Mouse (Mus musculus): ENCODE data around the gene Ldhd. TPM values are rescaled to one million over a fixed set of nuclear protein-coding genes. Genes with fewer than 3 reads are reported as not detected.

Gene Ldhd
- total and polyA plus RNA-seq, 2 experiments from 2014 or later: 1.5 to 2.7 TPM

DNA sequence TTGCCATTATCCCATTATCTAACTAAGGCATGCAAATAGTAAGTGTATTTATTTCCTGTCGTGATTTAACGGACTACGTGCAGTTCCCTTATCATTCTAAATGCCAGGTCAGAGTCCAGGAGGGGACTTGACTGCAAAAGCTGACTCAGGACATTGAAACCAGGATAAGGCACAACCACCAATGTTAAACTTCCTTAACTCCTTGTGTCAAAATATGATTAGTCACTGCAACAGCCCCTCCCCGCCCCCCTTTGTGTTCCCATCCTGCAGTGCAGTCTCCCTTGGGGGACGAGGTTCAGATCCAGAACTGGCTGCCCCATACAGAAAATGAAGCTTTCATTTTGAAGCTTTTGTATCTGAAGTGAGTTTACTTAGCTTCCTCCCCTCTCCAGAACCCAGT is 12.3 kb upstream of the Ldhd start:
- DNase-seq (ENCODE audit: low spot score) (no peak), ATAC-seq (ENCODE audit: insufficient read depth, low read depth) (no peak)
- TF ChIP-seq CTCF (IDR thresholded peaks at IDR 0.05; ENCODE audit: low read depth) (no peak), EP300 (IDR thresholded peaks at IDR 0.05; ENCODE audit: low read depth) (no peak)

DNA sequence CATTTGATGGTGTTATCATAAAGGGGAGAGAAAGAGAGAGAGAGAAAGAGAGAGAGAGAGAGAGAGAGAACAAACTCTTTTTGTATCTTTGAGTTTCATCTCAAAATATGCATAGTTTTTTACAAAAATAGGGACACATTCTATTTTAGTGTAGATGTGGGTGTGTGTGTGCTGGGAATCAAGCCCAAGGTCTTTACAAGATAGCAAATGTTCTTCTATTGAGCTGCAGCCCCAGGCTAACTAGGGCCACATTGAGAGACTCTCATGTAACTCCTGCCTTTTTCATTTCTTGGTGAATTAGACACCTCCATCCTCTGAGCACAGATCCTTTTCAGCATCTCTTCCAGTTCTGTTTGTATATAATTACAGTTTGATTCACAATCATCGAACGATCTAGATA is 10.9 kb upstream of the Ldhd start:
- H3K9ac ChIP-seq (replicated peaks; ENCODE audit: low read depth, low read length): no peak overlapping the region
- no peak overlapping the region for H3K27ac ChIP-seq (ENCODE audit: low read depth)
- no peaks in the 10 kb centered on the region for H3K9me3 ChIP-seq (replicated peaks; ENCODE audit: control insufficient read depth, low read length)
- 98% methylated on average over 2 of the region's 2 CpGs for WGBS
- no peak for TF ChIP-seq EP300 (IDR thresholded peaks at IDR 0.05; ENCODE audit: low read depth)
- TF ChIP-seq CTCF (IDR thresholded peaks at IDR 0.05; ENCODE audit: low read depth): no peak
- DNase-seq (ENCODE audit: low spot score) (no peak), ATAC-seq (ENCODE audit: insufficient read depth, low read depth) (no peak)
- H3K27me3 ChIP-seq (ENCODE audit: control insufficient read depth, insufficient read depth, low read length): no peaks in the 10 kb centered on the region
- no peaks in the 10 kb centered on the region for H3K36me3 ChIP-seq (replicated peaks; ENCODE audit: control insufficient read depth, insufficient read depth, low read length)
- H3K4me1 ChIP-seq (ENCODE audit: control insufficient read depth, insufficient read depth): peaks cover 7% of the 10 kb centered on the region
- no peak overlapping the region for H3K4me2 ChIP-seq (ENCODE audit: low read depth, low read length)
- no peak overlapping the region for H3K4me3 ChIP-seq (ENCODE audit: low read depth, low read length)

More for the DNA sequence above, 12.3 kb upstream of the Ldhd start:
- WGBS: 13% methylated on average over 5 of the region's 5 CpGs
- H3K9ac ChIP-seq (replicated peaks; ENCODE audit: low read depth, low read length): peak overlapping the region; percentile 90; the same call in 1 of the 2 replicates
- peak overlapping the region; percentile 97 for H3K27ac ChIP-seq (ENCODE audit: low read depth)
- no peaks in the 10 kb centered on the region for H3K9me3 ChIP-seq (replicated peaks; ENCODE audit: control insufficient read depth, low read length)
- H3K4me2 ChIP-seq (ENCODE audit: low read depth, low read length): peak overlapping the region; percentile 79
- H3K4me1 ChIP-seq (ENCODE audit: control insufficient read depth, insufficient read depth): peaks cover 7% of the 10 kb centered on the region
- H3K27me3 ChIP-seq (ENCODE audit: control insufficient read depth, insufficient read depth, low read length): no peaks in the 10 kb centered on the region
- peak overlapping the region; percentile 83 for H3K4me3 ChIP-seq (ENCODE audit: low read depth, low read length)
- no peaks in the 10 kb centered on the region for H3K36me3 ChIP-seq (replicated peaks; ENCODE audit: control insufficient read depth, insufficient read depth, low read length)

DNA sequence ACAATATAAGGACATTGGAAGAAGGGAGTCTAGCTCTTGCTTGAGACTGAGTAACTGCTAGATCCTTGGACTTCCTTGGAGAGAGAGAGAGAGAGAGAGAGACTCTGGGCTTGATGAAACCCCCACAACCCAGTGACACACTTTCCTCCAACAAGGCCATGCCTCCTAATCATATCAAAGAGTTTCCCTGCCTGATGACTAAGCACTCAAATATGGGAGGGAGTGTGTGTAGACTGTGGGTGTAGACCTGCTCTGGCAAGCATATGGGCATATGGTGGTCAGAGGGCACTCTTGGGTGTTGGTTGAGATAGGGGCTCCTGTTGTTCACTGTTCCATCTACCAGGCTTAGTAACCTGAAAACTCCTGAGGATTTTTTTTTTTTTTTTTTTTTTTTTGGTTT is 7.9 kb upstream of the Ldhd start:
- no peak overlapping the region for H3K27ac ChIP-seq (ENCODE audit: low read depth)
- DNase-seq (ENCODE audit: low spot score) (no peak), ATAC-seq (ENCODE audit: insufficient read depth, low read depth) (no peak)
- TF ChIP-seq CTCF (IDR thresholded peaks at IDR 0.05; ENCODE audit: low read depth) (no peak), EP300 (IDR thresholded peaks at IDR 0.05; ENCODE audit: low read depth) (no peak)
- peaks cover 7% of the 10 kb centered on the region for H3K4me1 ChIP-seq (ENCODE audit: control insufficient read depth, insufficient read depth)
- H3K4me3 ChIP-seq (ENCODE audit: low read depth, low read length): no peak overlapping the region
- no peaks in the 10 kb centered on the region for H3K36me3 ChIP-seq (replicated peaks; ENCODE audit: control insufficient read depth, insufficient read depth, low read length)
- no peak overlapping the region for H3K4me2 ChIP-seq (ENCODE audit: low read depth, low read length)
- 0 out of 2 replicates have a peak, but pooled peaks cover 3% of the 10 kb centered on the region for H3K9me3 ChIP-seq (replicated peaks; ENCODE audit: control insufficient read depth, low read length)
- H3K27me3 ChIP-seq (ENCODE audit: control insufficient read depth, insufficient read depth, low read length): no peaks in the 10 kb centered on the region
- no peak overlapping the region for H3K9ac ChIP-seq (replicated peaks; ENCODE audit: low read depth, low read length)

DNA sequence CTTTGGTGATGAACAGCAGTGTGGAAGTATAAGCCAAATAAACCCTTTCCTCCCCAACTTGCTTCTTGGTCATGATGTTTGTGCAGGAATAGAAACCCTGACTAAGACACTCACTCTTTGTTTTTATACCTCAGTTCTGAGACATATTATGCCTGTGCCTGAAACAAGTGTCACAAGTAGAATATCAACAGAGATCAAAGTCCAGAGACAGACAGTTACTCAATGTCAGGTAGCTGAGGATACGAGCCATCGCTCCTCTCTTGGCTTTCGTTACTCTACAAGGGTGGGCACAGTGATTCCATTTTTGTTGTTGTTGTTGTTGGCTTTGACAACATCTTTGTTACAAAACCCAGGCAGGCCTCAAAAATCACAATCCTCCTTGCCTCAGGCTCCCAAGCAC is 2.8 kb upstream of the Ldhd start:
- TF ChIP-seq CTCF (IDR thresholded peaks at IDR 0.05; ENCODE audit: low read depth) (no peak), EP300 (IDR thresholded peaks at IDR 0.05; ENCODE audit: low read depth) (no peak)
- H3K27me3 ChIP-seq (ENCODE audit: control insufficient read depth, insufficient read depth, low read length): no peaks in the 10 kb centered on the region
- no peak overlapping the region for H3K27ac ChIP-seq (ENCODE audit: low read depth)
- H3K9ac ChIP-seq (replicated peaks; ENCODE audit: low read depth, low read length): no peak overlapping the region
- H3K36me3 ChIP-seq (replicated peaks; ENCODE audit: control insufficient read depth, insufficient read depth, low read length): no peaks in the 10 kb centered on the region
- ATAC-seq (ENCODE audit: insufficient read depth, low read depth) (no peak), DNase-seq (ENCODE audit: low spot score) (no peak)
- no peaks in the 10 kb centered on the region for H3K4me1 ChIP-seq (ENCODE audit: control insufficient read depth, insufficient read depth)
- no peak overlapping the region for H3K4me3 ChIP-seq (ENCODE audit: low read depth, low read length)
- 95% methylated on average over 3 of the region's 3 CpGs for WGBS
- 0 out of 2 replicates have a peak, but pooled peaks cover 3% of the 10 kb centered on the region for H3K9me3 ChIP-seq (replicated peaks; ENCODE audit: control insufficient read depth, low read length)
- no peak overlapping the region for H3K4me2 ChIP-seq (ENCODE audit: low read depth, low read length)

DNA sequence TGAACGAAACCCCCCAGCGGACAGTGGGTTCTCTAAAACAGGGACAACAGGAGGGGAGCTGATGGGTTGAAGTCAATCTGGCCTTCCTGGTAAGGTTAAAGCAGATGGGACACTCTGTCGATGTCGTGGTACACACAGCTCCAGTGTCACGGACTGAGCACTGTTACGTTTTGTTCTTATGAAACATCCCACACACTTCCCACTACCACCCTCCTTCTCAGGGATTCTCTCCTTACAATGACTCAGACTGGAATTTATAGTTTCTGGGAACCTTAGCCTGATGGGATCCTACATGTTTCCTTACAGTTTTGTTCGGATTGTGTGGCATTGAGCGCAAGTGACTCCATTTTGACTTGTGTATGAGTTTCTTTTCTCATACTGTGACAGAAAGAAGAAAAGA is 1.4 kb upstream of the Ldhd start:
- no peak overlapping the region for H3K4me3 ChIP-seq (ENCODE audit: low read depth, low read length)
- ATAC-seq (ENCODE audit: insufficient read depth, low read depth) (no peak), DNase-seq (ENCODE audit: low spot score) (no peak)
- WGBS: 91% methylated on average over 8 of the region's 8 CpGs
- H3K4me2 ChIP-seq (ENCODE audit: low read depth, low read length): no peak overlapping the region
- H3K27me3 ChIP-seq (ENCODE audit: control insufficient read depth, insufficient read depth, low read length): no peaks in the 10 kb centered on the region
- 0 out of 2 replicates have a peak, but pooled peaks cover 3% of the 10 kb centered on the region for H3K9me3 ChIP-seq (replicated peaks; ENCODE audit: control insufficient read depth, low read length)
- H3K9ac ChIP-seq (replicated peaks; ENCODE audit: low read depth, low read length): no peak overlapping the region
- H3K4me1 ChIP-seq (ENCODE audit: control insufficient read depth, insufficient read depth): no peaks in the 10 kb centered on the region
- no peaks in the 10 kb centered on the region for H3K36me3 ChIP-seq (replicated peaks; ENCODE audit: control insufficient read depth, insufficient read depth, low read length)
- no peak overlapping the region for H3K27ac ChIP-seq (ENCODE audit: low read depth)
- TF ChIP-seq CTCF (IDR thresholded peaks at IDR 0.05; ENCODE audit: low read depth) (no peak), EP300 (IDR thresholded peaks at IDR 0.05; ENCODE audit: low read depth) (no peak)

DNA sequence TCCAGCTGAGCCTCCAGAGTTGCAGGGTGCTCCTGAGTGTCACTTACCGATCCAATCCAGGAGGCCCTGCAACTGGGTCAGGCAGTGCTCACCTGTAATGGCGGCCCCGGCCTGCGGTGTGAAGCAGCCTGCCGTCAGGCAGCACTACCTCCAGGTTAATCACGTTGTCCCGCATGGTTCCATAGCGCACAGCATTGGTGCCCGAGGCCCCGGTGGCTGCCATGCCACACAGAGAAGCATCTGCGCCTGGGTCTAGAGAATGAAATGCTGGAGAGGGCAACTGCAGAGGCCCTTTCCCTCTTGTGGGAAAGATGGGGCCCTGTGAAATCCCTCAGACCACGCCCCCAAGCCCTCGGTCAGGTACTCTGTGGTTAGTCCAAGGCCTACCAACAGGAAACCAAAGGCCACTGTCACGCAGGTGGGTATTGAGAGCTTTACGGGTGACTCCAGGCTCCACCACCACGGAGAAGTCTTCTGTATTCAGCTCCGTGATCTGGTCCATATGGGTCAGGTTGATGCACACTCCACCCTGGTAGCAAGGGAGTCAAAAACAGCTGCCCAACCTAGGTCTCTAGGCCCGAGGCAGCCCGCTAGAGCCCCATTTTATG is 1.2 kb downstream of the Ldhd start:
- 84% methylated on average over 19 of the region's 19 CpGs for WGBS
- H3K4me3 ChIP-seq (ENCODE audit: low read depth, low read length): no peak overlapping the region
- H3K36me3 ChIP-seq (replicated peaks; ENCODE audit: control insufficient read depth, insufficient read depth, low read length): no peaks in the 10 kb centered on the region
- no peak overlapping the region for H3K27ac ChIP-seq (ENCODE audit: low read depth)
- H3K9me3 ChIP-seq (replicated peaks; ENCODE audit: control insufficient read depth, low read length): 0 out of 2 replicates have a peak, but pooled peaks cover 3% of the 10 kb centered on the region
- TF ChIP-seq CTCF (IDR thresholded peaks at IDR 0.05; ENCODE audit: low read depth) (no peak), EP300 (IDR thresholded peaks at IDR 0.05; ENCODE audit: low read depth) (no peak)
- peaks cover 15% of the 10 kb centered on the region for H3K4me1 ChIP-seq (ENCODE audit: control insufficient read depth, insufficient read depth)
- ATAC-seq (ENCODE audit: insufficient read depth, low read depth) (no peak), DNase-seq (ENCODE audit: low spot score) (no peak)
- H3K27me3 ChIP-seq (ENCODE audit: control insufficient read depth, insufficient read depth, low read length): no peaks in the 10 kb centered on the region
- no peak overlapping the region for H3K9ac ChIP-seq (replicated peaks; ENCODE audit: low read depth, low read length)
- H3K4me2 ChIP-seq (ENCODE audit: low read depth, low read length): no peak overlapping the region

Data from heart, postnatal 0 days (tissue).